7 mouse cellular contexts compared by ENCODE assay signal in the genomic region with DNA sequence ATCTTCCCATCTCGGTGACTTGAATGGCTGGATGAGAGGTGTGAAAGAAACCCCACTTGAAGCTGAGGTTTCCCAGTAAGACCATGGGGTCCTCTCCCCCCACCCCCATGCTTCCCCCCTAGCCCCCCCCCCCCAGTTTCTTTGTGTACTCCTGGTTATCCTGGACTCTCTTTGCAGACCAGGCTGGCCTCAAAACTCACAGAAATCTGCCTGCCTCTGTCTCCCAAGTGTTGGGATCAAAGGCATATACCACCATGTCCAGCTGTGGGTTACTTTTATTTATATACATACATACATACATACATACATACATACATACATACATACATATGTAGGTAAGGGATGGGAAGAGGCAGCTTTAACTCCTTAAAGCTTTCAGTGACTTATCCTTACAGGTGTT. TPM values are rescaled to one million over a fixed set of nuclear protein-coding genes. Genes with fewer than 3 reads are reported as not detected.
DNase-seq lines count a peak whose midpoint lies in the region; ATAC-seq and TF ChIP-seq lines count a peak whose summit lies in the region.

No protein-coding gene starts in this region.

- peak overlapping the region; percentile 98; the same call in 1 of the 2 replicates for H3K9ac ChIP-seq in forebrain, embryonic 11.5 days (ENCODE audit: low read length)
- no peak overlapping the region; the same call in 1 of the 2 replicates for H3K9ac ChIP-seq in limb, embryonic 11.5 days (ENCODE audit: low read length)
- peak overlapping the region; percentile 100 for H3K9ac ChIP-seq in neural tube, embryonic 15.5 days (replicated peaks)

- no peaks in the 10 kb centered on the region for H3K27me3 ChIP-seq in forebrain, embryonic 11.5 days (ENCODE audit: control insufficient read depth, insufficient read depth, low read length)
- no peaks in the 10 kb centered on the region for H3K27me3 ChIP-seq in limb, embryonic 11.5 days (ENCODE audit: control insufficient read depth, insufficient read depth, low read length)
- H3K27me3 ChIP-seq in neural tube, embryonic 15.5 days (replicated peaks) = no peaks in the 10 kb centered on the region

- peaks cover 17% of the 10 kb centered on the region for H3K36me3 ChIP-seq in forebrain, embryonic 11.5 days (ENCODE audit: control insufficient read depth, insufficient read depth, low read length)
- peaks cover 19% of the 10 kb centered on the region for H3K36me3 ChIP-seq in limb, embryonic 11.5 days (ENCODE audit: control insufficient read depth, insufficient read depth, low read length)
- peaks cover 25% of the 10 kb centered on the region for H3K36me3 ChIP-seq in neural tube, embryonic 15.5 days

- TF ChIP-seq CTCF in left cerebral cortex, adult 2 months (IDR thresholded peaks at IDR 0.05) = no peak

- intact Hi-C loops in left cerebral cortex, adult 2 months (cut with DNase I) = no loop called here
- intact Hi-C loops in left cerebral cortex, postnatal 25 days (cut with DNase I) = no loop called here

- no peak for DNase-seq in left cerebral cortex, adult 2 months (ENCODE audit: extremely low spot score in 1 of 2, low spot score in 2 of 2)
- no peak for DNase-seq in left cerebral cortex, adult 18-20 months (ENCODE audit: low spot score in 2 of 2)
- DNase-seq in forebrain, embryonic 11.5 days (ENCODE audit: low spot score) = no peak
- DNase-seq in limb, embryonic 11.5 days (ENCODE audit: low spot score) = no peak
- no peak for DNase-seq in yolk sac, embryonic 10.5 days (ENCODE audit: low spot score)
- no peak for DNase-seq in left cerebral cortex, postnatal 25 days (ENCODE audit: low spot score in 2 of 2)

- ATAC-seq in forebrain, embryonic 11.5 days (replicated peaks; ENCODE audit: low FRiP score) = no peak
- ATAC-seq in limb, embryonic 11.5 days (ENCODE audit: insufficient number of reproducible peaks, low FRiP score, low TSS enrichment, low read depth) = no peak
- no peak for ATAC-seq in neural tube, embryonic 15.5 days (ENCODE audit: low FRiP score)

- peak overlapping the region; percentile 99 for H3K4me3 ChIP-seq in left cerebral cortex, adult 2 months
- H3K4me3 ChIP-seq in forebrain, embryonic 11.5 days (ENCODE audit: low read depth, low read length) = peak overlapping the region; percentile 95
- H3K4me3 ChIP-seq in limb, embryonic 11.5 days (ENCODE audit: low read depth, low read length) = peak overlapping the region; percentile 92; the same call in 1 of the 2 replicates
- peak overlapping the region; percentile 90 for H3K4me3 ChIP-seq in neural tube, embryonic 15.5 days (replicated peaks)

- H3K27ac ChIP-seq in left cerebral cortex, adult 2 months = peak overlapping the region; percentile 98; the same call in 1 of the 2 replicates
- no peak overlapping the region for H3K27ac ChIP-seq in forebrain, embryonic 11.5 days (ENCODE audit: low read depth, low read length)
- H3K27ac ChIP-seq in limb, embryonic 11.5 days (replicated peaks; ENCODE audit: low read depth, low read length) = no peak overlapping the region
- peak overlapping the region; percentile 100 for H3K27ac ChIP-seq in neural tube, embryonic 15.5 days (replicated peaks)

- H3K4me1 ChIP-seq in forebrain, embryonic 11.5 days (replicated peaks; ENCODE audit: control insufficient read depth, insufficient read depth, low read length) = peaks cover 31% of the 10 kb centered on the region
- peaks cover 32% of the 10 kb centered on the region for H3K4me1 ChIP-seq in limb, embryonic 11.5 days (ENCODE audit: control insufficient read depth, insufficient read depth, low read length)
- H3K4me1 ChIP-seq in neural tube, embryonic 15.5 days = peaks cover 78% of the 10 kb centered on the region

- peak overlapping the region; percentile 85 for H3K4me2 ChIP-seq in forebrain, embryonic 11.5 days (ENCODE audit: low read depth, low read length, severe bottlenecking)
- H3K4me2 ChIP-seq in limb, embryonic 11.5 days (ENCODE audit: low read depth, severe bottlenecking) = peak overlapping the region; percentile 85
- H3K4me2 ChIP-seq in neural tube, embryonic 15.5 days = peak overlapping the region; percentile 96

- 78% methylated on average over 1 of the region's 1 CpGs for WGBS in forebrain, embryonic 11.5 days
- 79% methylated on average over 1 of the region's 1 CpGs for WGBS in limb, embryonic 11.5 days
- 67% methylated on average over 1 of the region's 1 CpGs for WGBS in neural tube, embryonic 15.5 days

- no peaks in the 10 kb centered on the region for H3K9me3 ChIP-seq in forebrain, embryonic 11.5 days (ENCODE audit: control insufficient read depth, low read length)
- no peaks in the 10 kb centered on the region for H3K9me3 ChIP-seq in limb, embryonic 11.5 days (ENCODE audit: control insufficient read depth, low read length)
- no peaks in the 10 kb centered on the region for H3K9me3 ChIP-seq in neural tube, embryonic 15.5 days (replicated peaks)

RNA-seq across cellular contexts. Expression of a gene that starts 3.3 kb away (rescaled TPM):
- 10 to 100 TPM; 75.8 to 93.0 TPM for total RNA-seq in left cerebral cortex, adult 2 months (2021)
- total RNA-seq in left cerebral cortex, adult 18-20 months (2021) = 10 to 100 TPM; 89.7 to 94.6 TPM
- polyA plus RNA-seq in forebrain, embryonic 11.5 days (2014; fragmentation: Nextera tagmentation; extraction: Ambion mirVana) = 82.0 and 83.4 TPM in 2 replicates
- polyA plus RNA-seq in limb, embryonic 11.5 days (2014; fragmentation: Nextera tagmentation; extraction: Ambion mirVana) = 67.9 and 68.1 TPM in 2 replicates
- polyA plus RNA-seq in neural tube, embryonic 15.5 days (2015; fragmentation: Nextera tagmentation; extraction: Ambion mirVana) = 284 and 345 TPM in 2 replicates
- total RNA-seq in left cerebral cortex, postnatal 25 days (2021) = 10 to 100 TPM; 77.3 to 90.1 TPM

RNA-seq across cellular contexts. Expression of a gene that starts 3.7 kb away (rescaled TPM):
- 1 to 10 TPM; 6.0 to 8.1 TPM for total RNA-seq in left cerebral cortex, adult 2 months (2021)
- 1 to 10 TPM; 6.8 to 7.0 TPM for total RNA-seq in left cerebral cortex, adult 18-20 months (2021)
- polyA plus RNA-seq in forebrain, embryonic 11.5 days (2014; fragmentation: Nextera tagmentation; extraction: Ambion mirVana) = 6.4 and 8.3 TPM in 2 replicates
- 5.9 and 7.2 TPM in 2 replicates for polyA plus RNA-seq in limb, embryonic 11.5 days (2014; fragmentation: Nextera tagmentation; extraction: Ambion mirVana)
- polyA plus RNA-seq in neural tube, embryonic 15.5 days (2015; fragmentation: Nextera tagmentation; extraction: Ambion mirVana) = 13.5 and 14.3 TPM in 2 replicates
- total RNA-seq in left cerebral cortex, postnatal 25 days (2021) = 1 to 10 TPM; 6.7 to 7.6 TPM

RNA-seq across cellular contexts. Expression of a gene that starts 10.2 kb away (rescaled TPM):
- 1 to 10 TPM; 6.8 to 7.2 TPM for total RNA-seq in left cerebral cortex, adult 2 months (2021)
- 1 to 10 TPM; 7.0 to 8.2 TPM for total RNA-seq in left cerebral cortex, adult 18-20 months (2021)
- 48.8 and 50.7 TPM in 2 replicates for polyA plus RNA-seq in forebrain, embryonic 11.5 days (2014; fragmentation: Nextera tagmentation; extraction: Ambion mirVana)
- 51.3 and 54.8 TPM in 2 replicates for polyA plus RNA-seq in limb, embryonic 11.5 days (2014; fragmentation: Nextera tagmentation; extraction: Ambion mirVana)
- polyA plus RNA-seq in neural tube, embryonic 15.5 days (2015; fragmentation: Nextera tagmentation; extraction: Ambion mirVana) = 25.9 and 31.2 TPM in 2 replicates
- total RNA-seq in left cerebral cortex, postnatal 25 days (2021) = 1 to 10 TPM; 9.2 to 9.9 TPM

RNA-seq across cellular contexts. Expression of a gene that starts 21.0 kb away (rescaled TPM):
- 100 to 1,000 TPM in 1 of 2 experiments, 10 to 100 TPM in 1; 80.7 to 127 TPM for total RNA-seq in left cerebral cortex, adult 2 months (2021)
- total RNA-seq in left cerebral cortex, adult 18-20 months (2021) = 100 to 1,000 TPM; 105 TPM
- 58.3 and 66.4 TPM in 2 replicates for polyA plus RNA-seq in forebrain, embryonic 11.5 days (2014; fragmentation: Nextera tagmentation; extraction: Ambion mirVana)
- polyA plus RNA-seq in limb, embryonic 11.5 days (2014; fragmentation: Nextera tagmentation; extraction: Ambion mirVana) = 59.3 and 60.9 TPM in 2 replicates
- 19.4 and 20.5 TPM in 2 replicates for polyA plus RNA-seq in neural tube, embryonic 15.5 days (2015; fragmentation: Nextera tagmentation; extraction: Ambion mirVana)
- total RNA-seq in left cerebral cortex, postnatal 25 days (2021) = 10 to 100 TPM; 74.3 to 98.7 TPM

RNA-seq across cellular contexts. Expression of a gene that starts 28.4 kb away (rescaled TPM):
- total RNA-seq in left cerebral cortex, adult 2 months (2021) = 100 to 1,000 TPM; 431 to 456 TPM
- total RNA-seq in left cerebral cortex, adult 18-20 months (2021) = 100 to 1,000 TPM; 418 to 437 TPM
- polyA plus RNA-seq in forebrain, embryonic 11.5 days (2014; fragmentation: Nextera tagmentation; extraction: Ambion mirVana) = 10.4 and 15.0 TPM in 2 replicates
- polyA plus RNA-seq in limb, embryonic 11.5 days (2014; fragmentation: Nextera tagmentation; extraction: Ambion mirVana) = 4.7 and 6.5 TPM in 2 replicates
- 91.9 and 93.0 TPM in 2 replicates for polyA plus RNA-seq in neural tube, embryonic 15.5 days (2015; fragmentation: Nextera tagmentation; extraction: Ambion mirVana)
- total RNA-seq in left cerebral cortex, postnatal 25 days (2021) = 100 to 1,000 TPM; 487 TPM

Comparison
In these comparisons a context has a peak if more than half of its experiments do, and no peak if none do; other contexts are left out.
1. H3K27ac ChIP-seq: peak in left cerebral cortex, adult 2 months (single experiment) and neural tube, embryonic 15.5 days (single experiment); none in forebrain, embryonic 11.5 days (single experiment) and limb, embryonic 11.5 days (single experiment).
2. Peak in every context shown above with its lines, with median percentiles within 50 percentile points of each other: H3K4me3 ChIP-seq and H3K4me2 ChIP-seq.